Mouse (Mus musculus) c-Kit-positive CD71-positive TER-119-positive erythroid progenitor cells, embryonic 14.5 days (primary cell): Measurements from ENCODE around the gene Frmd7.

Experiments used
- DNase-seq: peaks from one replicate; pipeline ENCODE4 v3.0.0-alpha.2; 2013; ENCODE audit warnings: low spot score

The Frmd7 gene

DNA sequence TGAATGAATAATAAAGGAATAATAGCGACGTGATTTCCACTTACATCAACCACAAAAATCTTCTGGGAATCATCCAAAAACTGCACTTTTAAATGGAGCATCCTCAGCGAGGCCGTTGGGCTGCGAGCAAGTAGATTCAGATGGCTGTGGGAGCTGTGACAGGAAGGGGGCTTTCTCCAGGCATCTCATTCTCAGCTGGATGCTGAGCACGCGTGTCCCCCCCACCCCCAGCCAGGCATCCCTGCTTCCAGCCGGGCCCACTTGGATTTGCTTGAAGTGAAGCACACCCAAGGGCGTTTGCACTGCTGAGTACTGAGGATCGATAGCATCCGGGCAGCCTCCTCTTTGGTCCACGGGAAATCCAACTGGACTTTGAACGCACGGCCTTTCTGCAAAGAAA is at the start of gene Frmd7:
Frmd7 (minus strand) TSS at position 101 of the 400 bp plus-strand sequence.
- DNase-seq: no peak

DNA sequence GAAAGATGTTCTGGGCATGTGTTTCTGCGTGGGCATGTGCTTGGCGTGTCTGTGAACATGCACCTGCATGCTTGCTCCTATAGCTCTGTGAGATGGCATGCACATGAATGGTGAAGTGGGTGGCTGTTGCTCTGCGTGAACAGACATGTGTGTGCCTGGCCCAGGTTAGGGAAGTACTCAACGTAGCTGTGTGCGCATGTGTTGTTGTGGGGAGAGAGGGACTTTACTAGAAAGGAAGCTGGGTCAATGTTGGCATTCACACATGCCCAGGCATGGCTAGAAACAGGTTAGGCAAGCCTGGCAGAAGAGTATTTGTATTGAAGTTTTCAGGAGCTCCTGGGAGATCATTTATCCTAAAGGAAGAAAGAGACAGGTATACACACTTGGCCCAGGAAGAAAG is 48.8 kb upstream of the Frmd7 start:
- no peak for DNase-seq

DNA sequence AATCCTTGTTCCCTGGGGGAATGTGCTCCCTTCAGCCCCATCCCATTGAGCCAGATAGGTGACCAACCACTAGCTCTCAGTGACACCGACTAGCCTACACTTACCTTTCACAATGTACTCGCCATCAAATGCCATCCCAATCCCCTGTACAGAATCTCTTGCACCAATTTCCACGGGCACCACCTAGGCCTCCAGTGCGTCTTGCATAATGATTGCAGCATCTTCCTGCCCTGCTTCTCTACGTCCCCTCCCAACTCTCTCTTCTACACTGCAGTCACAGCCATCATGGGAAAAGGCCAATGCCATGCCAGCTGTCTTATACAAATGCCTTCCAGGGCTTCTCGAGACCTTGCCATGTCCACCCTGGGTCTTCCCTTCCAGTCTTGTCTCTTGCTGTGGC is 47.4 kb upstream of the Frmd7 start:
- no peak for DNase-seq

DNA sequence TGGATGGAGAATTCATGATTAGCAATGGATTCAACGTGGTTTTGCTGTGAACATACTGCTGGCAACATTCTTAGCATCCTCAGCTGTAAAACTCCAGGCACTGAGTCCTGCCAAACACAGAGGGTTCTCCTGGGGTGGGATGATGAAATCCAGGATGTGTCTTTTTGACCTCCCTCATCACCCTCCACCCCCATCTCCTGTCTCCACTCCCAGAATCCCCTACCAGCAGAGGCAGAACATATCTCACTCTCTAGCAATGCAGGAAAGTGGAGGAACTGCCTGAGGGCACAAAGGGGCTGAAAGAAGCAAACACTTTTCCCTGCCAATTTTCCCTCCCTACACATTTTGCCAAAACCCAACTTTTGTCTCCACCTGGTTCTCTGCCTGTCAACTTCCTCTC is 46.1 kb upstream of the Frmd7 start:
- no peak for DNase-seq

DNA sequence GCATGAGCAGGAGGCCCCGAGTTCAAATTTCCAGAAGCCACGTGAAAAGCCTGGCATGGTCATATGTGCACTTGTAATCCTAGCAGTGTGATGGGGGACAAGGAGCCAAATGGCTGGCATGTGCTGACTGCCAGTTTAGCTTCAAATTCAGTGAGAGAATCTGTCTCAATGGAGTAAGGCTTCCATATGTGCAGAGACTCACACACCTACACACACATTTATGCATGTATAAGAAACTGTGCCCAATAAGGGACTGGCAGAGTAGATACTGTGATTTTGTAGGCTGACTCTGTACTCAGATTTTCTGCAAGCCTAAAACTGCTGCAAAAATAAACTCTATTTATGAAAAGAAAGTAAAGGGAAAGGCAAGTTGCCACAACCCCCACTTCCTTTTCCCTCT is 35.9 kb upstream of the Frmd7 start:
- no peak for DNase-seq

DNA sequence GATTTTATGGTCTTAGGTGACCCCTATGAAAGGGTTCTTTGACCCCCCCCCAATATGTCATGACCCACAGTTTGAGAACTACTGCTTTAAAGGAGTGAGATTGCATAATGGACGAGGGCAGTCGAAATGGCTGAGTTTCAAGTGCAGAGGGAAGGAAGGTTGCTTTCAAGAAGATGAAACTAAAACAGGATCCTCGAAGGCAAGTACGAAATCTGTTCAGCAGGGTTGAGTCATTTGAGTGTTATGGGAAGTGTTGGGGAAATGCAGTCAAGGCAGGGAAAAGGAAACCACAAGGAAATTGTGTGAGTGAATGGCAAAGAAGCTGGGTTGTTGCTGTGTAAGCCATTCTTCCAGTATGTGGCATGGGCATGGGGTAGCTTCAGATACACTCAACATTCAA is 29.6 kb upstream of the Frmd7 start:
- DNase-seq: no peak

DNA sequence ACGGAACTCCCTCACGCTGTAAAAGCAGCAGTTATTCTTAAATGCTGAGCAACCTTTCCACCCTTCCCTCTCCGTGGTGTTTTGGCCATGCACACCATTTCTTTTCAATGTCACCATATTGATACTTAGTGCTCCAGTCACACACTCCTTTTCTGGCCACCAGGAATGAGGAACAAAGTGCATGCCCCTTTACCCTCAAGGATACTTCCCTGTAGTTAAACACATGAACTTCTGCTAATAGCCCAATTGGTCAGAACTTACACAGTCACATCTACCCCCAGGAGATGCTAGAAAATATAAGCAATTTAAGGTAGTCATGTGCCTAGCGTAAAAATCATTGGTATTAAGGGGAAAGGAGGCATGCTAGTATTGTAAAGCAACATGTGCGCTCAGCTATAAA is 27.4 kb upstream of the Frmd7 start:
- no peak for DNase-seq

DNA sequence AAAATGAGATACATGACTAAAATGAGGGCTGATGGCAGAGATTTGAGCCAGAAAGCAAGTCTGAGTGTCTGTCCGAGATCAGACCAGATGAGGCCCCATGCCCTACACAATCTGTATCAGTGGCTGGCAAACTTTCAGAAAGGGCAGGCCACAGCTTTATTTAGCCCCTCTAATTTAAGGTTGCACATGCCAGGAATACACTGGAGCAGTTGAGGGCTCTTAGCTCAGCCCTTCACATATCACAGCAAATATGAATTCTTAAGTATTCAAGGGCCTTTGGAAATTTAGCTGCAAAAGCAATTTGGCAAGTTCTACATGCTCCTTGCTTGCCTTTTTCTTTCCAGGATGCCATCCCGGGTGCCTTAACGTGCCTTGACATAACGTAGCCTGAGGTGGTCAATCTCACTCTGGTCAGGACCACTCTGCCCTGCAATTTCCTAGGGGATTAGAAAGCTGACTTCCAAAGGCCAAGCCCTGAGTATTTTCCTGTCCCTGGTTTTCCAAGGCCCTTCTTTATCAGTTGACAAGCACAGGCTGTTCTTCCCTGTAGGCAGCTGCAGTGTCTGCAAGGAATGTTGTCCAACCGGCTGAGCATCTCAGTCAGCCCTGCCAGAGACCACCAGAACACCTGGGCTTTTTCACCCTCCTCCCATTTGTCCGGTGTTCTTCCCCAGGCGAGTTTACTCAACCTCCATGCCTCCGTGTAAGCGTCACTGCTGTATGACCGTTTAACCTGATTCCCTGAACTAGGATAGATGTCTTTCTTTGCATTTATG is 25.8 kb upstream of the Frmd7 start:
- DNase-seq: no peak

DNA sequence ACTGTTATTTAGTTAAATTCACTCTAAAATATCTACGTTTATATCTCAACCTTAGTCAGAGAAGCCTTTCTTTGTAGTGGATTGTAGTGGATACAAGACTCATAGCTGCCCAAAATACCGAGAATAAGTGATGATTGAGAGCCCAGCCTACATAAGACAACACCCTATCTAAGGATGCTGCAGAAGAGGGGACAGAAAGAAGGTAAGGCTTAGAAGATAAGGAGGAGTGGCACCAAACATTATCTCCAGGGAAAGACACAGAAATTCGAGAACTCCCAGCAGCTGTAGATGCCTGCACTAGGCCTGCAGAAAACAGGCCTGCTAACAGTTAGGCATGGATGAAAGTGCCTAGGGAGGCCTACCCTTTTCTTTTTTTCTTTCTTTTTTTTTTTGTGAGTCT is 22.6 kb upstream of the Frmd7 start:
- no peak for DNase-seq

DNA sequence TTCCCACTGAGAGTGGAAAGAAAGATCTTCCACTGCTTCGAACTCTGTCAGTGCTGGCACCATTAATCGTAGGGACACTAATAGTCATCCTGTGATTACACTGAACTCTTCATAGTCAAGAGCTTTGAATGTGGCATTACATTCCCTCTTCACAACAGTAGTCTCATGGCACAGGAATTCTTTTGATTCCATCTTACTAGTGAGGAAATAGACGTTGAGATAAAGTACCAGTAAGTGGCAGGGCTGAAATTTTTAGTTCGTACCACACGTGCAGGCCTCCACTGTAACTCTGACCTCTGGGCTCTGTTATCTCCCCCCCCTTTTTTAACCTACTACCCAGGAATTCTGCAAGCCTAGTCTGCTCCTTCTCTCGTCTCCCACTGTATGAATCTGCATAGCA is 20.4 kb upstream of the Frmd7 start:
- DNase-seq: no peak

DNA sequence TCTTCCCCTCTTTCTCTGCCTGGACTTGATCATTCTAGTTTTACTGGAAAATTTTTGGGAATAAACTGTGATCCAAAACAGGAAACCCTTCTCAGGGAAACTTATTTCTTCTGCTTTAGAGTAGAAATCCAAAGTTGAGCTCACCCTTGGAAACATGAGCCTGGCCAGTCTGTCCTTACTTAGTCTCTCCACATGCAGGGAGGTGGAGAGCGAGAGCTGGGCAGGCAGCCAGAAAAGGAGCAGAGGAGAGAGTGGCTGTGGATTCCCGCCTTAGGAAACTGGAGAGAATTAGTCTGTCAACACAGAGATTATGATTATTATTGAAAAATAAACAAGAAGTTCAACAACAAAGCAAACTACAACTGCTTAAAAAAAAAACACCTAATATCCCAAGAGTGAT is 6.1 kb upstream of the Frmd7 start:
- no peak for DNase-seq

DNA sequence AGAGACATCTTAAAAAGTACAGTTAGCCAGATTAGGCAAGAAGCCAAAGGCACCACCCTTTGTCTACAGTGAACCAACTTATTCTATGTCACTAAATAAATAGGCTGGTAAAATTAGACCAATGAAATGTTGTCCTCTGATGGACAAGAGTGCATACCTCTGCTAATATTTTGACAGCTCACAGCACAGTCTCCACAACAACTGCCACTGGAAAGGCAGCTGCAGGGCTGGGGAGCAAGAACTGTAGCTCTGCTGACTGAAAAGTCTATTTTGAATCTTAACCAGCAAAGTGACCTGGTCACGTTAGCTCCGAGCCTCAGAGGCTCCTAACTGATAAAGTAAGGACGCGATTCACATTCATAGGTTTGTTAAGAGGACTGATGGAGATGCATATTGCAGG is 5.6 kb upstream of the Frmd7 start:
- no peak for DNase-seq

DNA sequence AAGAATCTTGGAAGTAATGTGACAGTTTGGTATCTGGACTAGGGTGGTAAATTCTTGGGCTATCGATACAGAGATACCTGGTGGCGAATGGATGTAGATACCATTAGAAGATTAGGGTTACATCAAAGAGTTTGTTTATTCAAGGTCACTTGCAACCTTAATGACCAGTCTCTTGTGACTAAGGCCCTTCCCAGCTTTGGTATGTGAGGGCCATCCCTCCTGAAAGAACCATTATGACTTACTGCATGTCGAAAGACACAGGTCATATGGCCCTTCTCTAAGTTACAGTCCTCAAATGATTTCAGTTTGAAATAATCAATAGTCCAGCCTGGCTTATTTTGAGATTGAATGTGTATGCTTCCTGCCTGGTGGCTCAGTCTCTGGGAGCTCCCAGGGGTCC is 5.4 kb downstream of the Frmd7 start:
- no peak for DNase-seq

DNA sequence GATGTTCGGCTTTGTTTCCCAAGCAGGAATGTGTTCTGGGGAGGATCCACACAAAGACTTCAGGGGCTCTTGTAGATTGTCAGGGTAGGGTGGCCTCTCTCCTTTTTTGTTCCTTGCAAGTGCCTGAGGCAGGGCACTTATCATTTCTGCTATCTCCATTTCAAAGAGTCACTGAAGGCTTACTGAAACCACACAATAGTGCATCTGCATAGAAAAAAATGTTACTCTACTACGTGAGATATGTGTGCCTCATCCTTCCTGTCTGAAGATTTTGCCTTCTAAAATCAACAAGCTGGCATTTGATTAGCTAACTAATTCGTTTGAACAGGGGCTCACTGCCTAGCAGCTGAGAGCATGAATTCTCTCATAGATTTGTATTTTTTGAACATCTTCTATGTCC is 12.2 kb downstream of the Frmd7 start:
- DNase-seq: no peak

DNA sequence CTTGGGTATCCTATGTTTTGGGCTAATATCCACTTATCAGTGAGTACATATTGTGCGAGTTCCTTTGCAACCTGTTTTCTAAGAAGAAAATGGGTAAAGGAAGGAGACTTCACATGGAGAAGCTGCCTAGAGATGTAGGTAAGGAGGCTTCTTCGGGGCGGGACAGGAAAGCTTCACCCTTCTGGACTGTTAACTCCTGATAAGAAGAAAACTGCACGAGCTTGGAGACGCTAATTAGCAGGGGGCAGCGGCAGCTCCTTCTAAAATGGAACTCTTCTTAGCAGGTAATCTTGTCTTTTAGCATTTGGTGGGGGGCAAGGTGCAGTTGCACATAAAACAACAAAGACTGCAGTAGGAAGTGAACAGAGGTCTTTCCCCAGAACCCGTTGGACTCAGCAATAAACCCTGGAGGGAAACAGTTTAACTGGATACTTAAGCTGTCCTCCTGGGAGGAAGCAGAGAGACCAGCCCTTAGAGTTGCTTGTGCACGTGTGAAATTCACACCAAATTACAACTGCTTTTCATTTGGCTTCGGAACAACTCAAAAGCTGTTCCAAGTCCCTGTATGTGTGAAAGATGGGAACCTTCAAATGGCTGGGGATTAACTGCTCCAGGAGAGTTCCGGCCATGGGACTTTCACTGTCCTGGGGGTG is 15.5 kb downstream of the Frmd7 start:
- peak; percentile 37 for DNase-seq

DNA sequence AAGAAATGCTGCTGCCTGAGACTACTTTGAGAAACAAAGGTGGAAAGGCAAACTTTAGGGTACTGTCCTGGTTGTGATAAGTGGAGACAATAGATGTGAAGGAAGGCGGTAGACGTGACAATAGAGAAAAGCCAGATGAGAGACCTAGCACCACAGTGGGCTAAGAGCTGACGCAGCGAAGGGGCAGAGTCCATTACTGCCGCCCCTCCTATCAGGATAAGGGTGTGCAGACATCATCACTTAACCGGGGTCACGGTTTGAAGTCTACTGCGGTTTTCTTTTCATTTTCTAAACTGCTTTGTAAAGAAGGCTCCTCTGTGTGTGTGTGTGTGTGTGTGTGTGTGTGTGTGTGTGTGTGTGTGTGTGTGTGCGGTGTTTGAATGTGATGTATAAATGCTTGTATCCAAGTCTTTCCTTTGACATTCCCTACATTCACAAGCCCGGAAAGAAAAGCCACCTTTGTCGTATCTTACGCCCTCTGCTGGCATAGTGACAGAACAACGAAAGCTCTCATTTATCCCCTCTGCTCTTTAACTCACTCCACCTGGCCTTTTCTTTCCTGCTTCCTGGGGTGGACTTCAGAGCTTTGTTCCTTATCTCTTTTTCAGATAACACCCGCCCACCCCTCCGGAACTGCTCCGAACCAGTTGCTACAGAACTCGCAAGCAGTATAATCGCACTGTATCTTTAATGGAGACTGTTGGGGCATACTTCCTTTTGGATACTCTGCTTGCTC is 17.7 kb downstream of the Frmd7 start:
- peak; percentile 15 for DNase-seq

DNA sequence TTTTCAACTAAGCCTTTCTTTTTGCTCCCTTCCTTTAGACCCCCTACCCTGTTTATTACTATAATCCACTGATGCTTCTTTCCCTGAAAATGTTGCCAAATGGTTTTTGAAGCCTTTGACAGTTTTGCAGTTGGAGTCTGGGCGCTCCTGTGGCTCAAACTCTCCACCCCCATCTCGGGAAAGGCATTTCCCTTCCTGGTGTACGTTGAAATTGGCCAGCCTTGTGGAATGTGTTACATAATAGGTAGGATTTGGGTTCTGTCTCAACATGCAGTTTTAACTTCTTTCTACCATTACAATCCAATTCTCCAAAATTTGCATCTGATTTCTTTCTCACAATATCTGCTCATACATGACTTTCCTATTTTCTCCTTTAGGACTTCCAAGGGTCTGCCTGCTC is 23.8 kb downstream of the Frmd7 start:
- no peak for DNase-seq

DNA sequence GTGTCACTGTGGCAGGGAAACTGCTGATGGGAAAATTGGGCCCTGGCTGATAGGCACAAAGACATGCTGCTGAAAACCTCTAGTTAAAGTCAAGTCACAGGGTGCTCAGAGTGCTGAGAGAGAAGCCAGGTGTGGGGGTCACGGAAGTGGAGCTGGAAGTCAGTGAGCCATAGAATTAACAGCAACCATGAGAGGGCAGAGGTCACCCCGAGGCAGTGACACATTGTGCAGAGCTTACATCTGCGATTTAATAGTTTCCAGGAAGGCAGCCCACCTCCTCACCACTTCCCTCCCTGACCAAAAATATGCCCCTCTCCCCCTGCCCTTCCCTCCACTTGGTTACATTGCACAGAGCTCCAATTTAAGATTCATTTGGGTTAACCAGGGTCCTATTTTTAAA is 25.1 kb downstream of the Frmd7 start:
- no peak for DNase-seq

DNA sequence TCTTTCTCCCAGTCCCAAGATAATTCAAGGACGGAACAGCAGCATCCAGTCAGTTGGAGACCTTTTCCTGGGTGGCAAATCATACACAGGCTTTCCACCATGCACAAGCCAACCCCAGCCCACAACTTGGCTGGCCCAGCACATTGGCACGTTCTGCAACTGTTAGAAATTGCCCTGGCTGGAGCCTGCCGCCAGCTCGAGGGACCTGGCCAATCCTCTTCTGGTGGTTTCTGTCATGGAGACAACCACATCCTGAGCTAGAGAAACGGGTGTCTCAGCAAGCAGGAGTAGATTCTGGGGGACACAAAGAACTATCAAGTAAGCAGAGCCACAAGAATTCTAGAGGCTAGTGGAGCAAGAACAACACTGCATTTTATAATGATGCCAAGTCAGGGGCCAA is 32.6 kb downstream of the Frmd7 start:
- no peak for DNase-seq

DNA sequence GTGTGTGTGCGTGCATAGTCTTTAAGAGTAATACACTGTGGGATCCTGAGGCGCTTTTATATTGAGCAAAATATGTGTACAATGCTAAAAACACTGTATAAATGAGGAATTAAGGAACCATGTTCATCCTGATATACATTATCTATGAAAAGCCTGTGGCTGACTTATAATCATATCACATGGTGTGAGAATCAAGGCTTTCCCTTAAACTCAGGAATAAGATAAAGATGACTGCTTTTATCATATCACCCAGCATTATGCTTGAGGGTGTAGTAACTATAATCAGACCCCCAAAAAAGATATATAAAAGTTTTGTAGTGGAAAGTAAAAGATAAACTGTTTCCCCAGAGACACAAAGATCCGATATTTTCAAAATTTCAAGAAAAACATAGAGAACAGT is 39.0 kb downstream of the Frmd7 start:
- no peak for DNase-seq

DNA sequence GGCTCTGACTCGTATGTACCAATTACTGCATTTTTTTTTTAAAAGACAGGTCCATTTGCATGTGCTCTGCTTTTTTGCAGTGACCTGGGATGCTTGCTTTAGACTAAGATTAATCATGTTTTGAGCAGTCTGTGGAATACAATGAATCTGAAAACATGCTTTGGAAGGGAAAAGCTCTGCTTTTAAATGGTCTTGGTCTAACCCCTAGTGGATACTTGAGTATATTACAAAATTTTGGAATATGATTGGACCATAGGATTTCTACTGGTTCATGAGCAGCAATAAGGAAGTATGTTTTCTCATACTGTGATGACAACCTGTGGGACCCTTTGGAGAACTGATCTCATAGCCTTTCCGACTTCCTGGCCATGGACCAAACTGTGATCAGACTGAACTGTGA is 54.5 kb downstream of the Frmd7 start:
- no peak for DNase-seq

DNA sequence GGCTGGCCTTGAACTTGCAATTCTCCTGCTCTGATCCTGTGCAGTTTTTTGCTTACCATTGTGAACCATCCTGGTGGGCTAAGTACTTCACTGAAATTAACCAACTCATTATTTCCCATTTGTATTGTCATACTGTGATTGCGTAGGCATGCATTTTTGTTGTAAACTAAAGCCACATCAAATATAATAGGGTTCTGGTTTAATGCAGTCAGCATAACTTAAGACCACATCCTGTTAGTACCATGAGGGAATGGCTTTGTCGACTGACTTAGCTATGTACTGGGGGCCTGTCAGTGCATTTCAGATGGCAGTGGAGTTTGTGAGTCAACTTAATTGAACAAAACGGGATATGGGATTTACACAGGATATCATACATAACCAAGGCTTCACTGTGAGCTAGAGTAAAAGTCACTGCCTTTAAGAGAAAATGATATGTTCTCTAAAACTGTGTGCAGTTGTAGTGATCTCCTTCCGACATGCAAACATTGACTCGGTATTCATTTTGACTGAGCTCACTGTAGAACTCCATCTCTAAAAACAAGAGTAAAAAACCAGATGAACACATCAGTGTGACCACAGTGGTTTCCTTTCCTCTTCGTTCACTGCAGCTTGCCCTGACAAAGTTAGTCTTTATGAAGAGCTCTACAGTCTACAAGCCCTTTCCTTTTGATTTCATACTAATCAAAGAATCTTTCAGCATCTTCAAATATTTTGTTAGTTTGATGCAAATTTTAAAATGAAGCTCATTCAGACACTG is 68.1 kb downstream of the Frmd7 start:
- no peak for DNase-seq

DNA sequence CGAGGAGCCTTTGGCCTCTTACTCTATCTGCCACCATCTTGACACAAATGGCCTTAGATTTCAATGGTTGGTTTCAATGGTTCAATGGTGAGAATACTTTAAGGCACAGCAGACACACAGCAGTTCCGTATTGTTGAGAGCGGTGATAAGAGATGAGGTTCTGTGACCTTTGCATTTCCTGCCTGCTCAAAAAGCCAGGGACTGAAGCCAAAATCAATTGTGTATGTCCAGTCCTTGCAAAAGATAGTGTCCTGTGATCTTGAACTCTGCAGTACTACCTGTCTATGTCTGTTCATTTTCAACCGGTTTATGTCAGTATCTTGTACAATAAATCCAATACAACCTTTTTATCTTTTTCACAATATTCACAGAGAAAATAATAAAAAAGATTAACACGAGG is 77.8 kb downstream of the Frmd7 start:
- DNase-seq: no peak
